Mouse (Mus musculus) limb, embryonic 15.5 days (tissue): Measurements from ENCODE around the gene Tnks2. TPM values are rescaled to one million over a fixed set of nuclear protein-coding genes. Genes with fewer than 3 reads are reported as not detected.
A peak's percentile ranks its signal among the peaks of the same experiment; 100 is the strongest.
"Not testable (repeated sequence)": the region's sequence is repeated elsewhere in the genome, so short reads cannot be mapped to it uniquely, and the experiment has no call there.

ENCODE experiments used
- ATAC-seq: fragments of 200-750 bp; cut with Nextera tagmentation; 2 replicates; pipeline ENCODE4 v1.8.0; 2017; ENCODE audit warnings: low read depth, moderate TSS enrichment; ENCODE audit not compliant: insufficient number of reproducible peaks, low FRiP score, low TSS enrichment
- H3K27ac ChIP-seq: fragments of 300-500 bp; sonication (generic); 2 replicates; pipeline ENCODE4 v1.5.1; 2015; ENCODE audit warnings: moderate library complexity, mild to moderate bottlenecking, inconsistent platforms
- H3K27me3 ChIP-seq: fragments of 300-500 bp; sonication (generic); 2 replicates; pipeline ENCODE4 v1.6.1; 2015; ENCODE audit warnings: inconsistent platforms
- H3K36me3 ChIP-seq: fragments of 300-500 bp; sonication (generic); 2 replicates; pipeline ENCODE4 v1.6.1; 2015; ENCODE audit warnings: inconsistent platforms
- H3K4me1 ChIP-seq: fragments of 300-500 bp; sonication (generic); 2 replicates; pipeline ENCODE4 v1.6.1; 2015; ENCODE audit warnings: inconsistent platforms
- H3K4me2 ChIP-seq: fragments of 300-500 bp; sonication (generic); 2 replicates; pipeline ENCODE4 v1.6.1; 2015; ENCODE audit warnings: mild to moderate bottlenecking, inconsistent platforms
- H3K4me3 ChIP-seq: fragments of 300-500 bp; sonication (generic); 2 replicates; pipeline ENCODE4 v1.5.1; 2015; ENCODE audit warnings: mild to moderate bottlenecking, inconsistent platforms
- H3K9ac ChIP-seq: fragments of 300-500 bp; sonication (generic); 2 replicates; pipeline ENCODE4 v1.6.1; 2015; ENCODE audit warnings: inconsistent platforms
- H3K9me3 ChIP-seq: fragments of 300-500 bp; sonication (generic); 2 replicates; pipeline ENCODE4 v1.6.1; 2016; ENCODE audit warnings: inconsistent platforms
- WGBS: fragments of 180-500 bp; shearing (Covaris S2); methylation state at CpG from one replicate; pipeline ENCODE4 v1.1.7; 2015; 5-methylcytosine and 5-hydroxymethylcytosine counted together
- polyA plus RNA-seq: library from polyadenylated mRNA; unstranded; fragments of >200 nt; fragmentation: Nextera tagmentation; extraction: Ambion mirVana; gene quantifications from 2 replicates; pipeline ENCODE4 v1.2.1, GENCODE M21; 2015

Tnks2 gene
- polyA plus RNA-seq, 1 experiment from 2014 or later, result 45.7 TPM

GRCm38 (mm10) chr19:36808426-36809105 lies 25.5 kb upstream of the Tnks2 start:
- no peaks in the 10 kb centered on the region for H3K27me3 ChIP-seq
- H3K4me2 ChIP-seq, result no peak overlapping the region
- ATAC-seq, result no peak
- H3K36me3 ChIP-seq, result no peaks in the 10 kb centered on the region
- no peak overlapping the region for H3K9ac ChIP-seq
- no peaks in the 10 kb centered on the region for H3K9me3 ChIP-seq
- no peak overlapping the region for H3K27ac ChIP-seq
- no peak overlapping the region for H3K4me3 ChIP-seq
- no peaks in the 10 kb centered on the region for H3K4me1 ChIP-seq
- WGBS, result 51% methylated on average over 21 of the region's 21 CpGs

DNA sequence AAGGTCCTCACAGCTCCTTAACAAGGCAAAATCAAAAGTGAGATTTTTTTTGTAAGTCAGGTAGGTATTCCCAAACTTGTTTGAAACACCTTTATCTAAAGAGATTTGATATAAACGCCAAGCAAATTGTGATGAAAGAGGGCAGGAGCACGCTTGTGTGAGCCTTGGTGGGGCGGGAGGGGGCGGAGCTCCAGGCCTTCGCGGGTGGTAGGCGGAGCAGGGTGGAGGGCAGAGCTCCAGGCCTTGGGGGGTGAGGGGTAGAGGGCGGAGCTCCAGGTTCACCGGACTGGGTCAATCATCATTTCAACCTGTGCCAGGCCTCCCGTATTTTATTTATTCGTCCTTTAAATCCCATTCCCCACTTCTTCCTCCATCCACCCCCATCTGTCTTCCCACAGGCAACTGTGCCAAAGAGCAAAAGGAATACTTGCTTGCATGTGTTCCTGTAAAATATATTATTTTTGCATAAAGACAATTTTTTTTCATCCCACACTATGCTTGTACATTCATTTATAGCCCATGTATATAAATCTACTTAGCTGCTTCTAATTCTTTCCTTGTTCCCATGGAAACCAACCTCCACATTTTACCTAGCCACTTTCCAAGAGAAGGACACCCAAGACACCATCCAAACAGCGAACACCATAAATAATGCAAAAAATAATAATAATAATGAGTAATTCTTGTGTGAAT lies 24.4 kb upstream of the Tnks2 start:
- WGBS, result 35% methylated on average over 12 of the region's 12 CpGs
- H3K27ac ChIP-seq, result no peak overlapping the region
- no peaks in the 10 kb centered on the region for H3K27me3 ChIP-seq
- H3K36me3 ChIP-seq, result no peaks in the 10 kb centered on the region
- H3K9ac ChIP-seq, result no peak overlapping the region
- H3K4me2 ChIP-seq, result no peak overlapping the region
- no peaks in the 10 kb centered on the region for H3K9me3 ChIP-seq
- H3K4me3 ChIP-seq, result no peak overlapping the region
- H3K4me1 ChIP-seq, result no peaks in the 10 kb centered on the region
- ATAC-seq, result no peak

DNA sequence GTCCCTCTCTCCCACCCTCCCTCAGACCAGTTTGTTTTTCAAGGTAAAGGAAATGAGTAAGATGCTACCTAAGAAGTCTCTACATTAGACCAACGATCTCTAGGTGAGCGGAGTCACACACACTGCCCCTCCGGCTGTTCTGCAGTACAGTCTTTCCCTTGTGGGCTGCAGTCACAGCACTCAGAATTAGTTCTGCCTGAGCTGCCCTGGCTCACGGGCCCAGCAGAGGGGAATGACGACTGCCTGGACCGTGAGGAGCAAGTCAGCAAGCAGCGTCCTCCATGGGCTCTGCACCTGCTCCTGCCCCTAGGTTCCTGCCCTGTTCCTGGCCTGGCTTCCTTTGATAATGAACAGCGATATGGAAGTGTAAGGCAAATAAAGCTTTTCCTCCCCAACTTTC lies 22.0 kb upstream of the Tnks2 start:
- no peak overlapping the region for H3K4me3 ChIP-seq
- WGBS, result 56% methylated on average over 8 of the region's 8 CpGs
- H3K27ac ChIP-seq, result no peak overlapping the region
- no peaks in the 10 kb centered on the region for H3K27me3 ChIP-seq
- H3K36me3 ChIP-seq, result no peaks in the 10 kb centered on the region
- no peak for ATAC-seq
- no peak overlapping the region for H3K9ac ChIP-seq
- no peaks in the 10 kb centered on the region for H3K9me3 ChIP-seq
- H3K4me1 ChIP-seq, result peaks cover 10% of the 10 kb centered on the region
- H3K4me2 ChIP-seq, result no peak overlapping the region

DNA sequence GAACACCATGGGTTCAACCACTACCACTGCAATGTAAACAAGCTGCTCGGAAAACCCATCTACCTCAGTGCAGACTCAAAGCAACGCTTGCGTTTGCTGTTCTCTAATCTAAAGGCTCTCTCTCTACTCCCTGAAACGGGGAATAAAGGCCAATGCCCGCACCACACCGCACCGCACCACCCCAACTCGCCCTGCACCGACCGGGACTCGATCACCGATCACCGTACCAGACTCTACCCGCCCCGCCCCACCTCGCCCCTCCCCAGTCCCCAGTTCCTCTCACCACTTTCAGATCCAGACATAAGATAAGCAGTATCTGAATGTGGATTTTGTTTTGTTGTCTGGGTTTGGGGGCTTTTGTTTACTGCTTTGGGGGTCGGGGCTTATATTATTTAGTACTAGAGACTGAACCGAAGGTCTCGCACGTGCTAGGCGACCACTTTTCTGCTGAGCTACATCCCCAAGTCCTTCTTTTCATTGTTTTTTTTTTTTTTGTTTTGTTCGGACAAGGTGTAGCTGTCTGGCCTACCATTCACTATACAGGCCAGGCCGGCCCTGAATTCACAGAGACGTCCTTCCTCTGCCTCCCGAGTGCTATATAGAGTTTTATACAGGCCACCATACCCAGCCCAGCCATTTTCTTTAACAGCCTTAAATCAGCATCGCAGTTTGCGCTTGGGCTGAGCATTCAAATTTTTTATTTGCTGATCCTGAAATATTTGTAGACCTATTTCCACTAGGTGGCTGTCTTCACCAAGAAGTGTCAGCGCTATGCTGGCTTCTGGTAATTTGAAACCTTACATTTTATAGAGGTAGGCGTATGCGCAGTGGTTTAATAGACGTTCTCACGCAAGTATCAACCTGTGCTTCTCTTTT lies 18.4 kb upstream of the Tnks2 start:
- ATAC-seq, result peak; percentile 76
- no peaks in the 10 kb centered on the region for H3K27me3 ChIP-seq
- H3K4me3 ChIP-seq, result peak overlapping the region; percentile 29
- no peak overlapping the region for H3K27ac ChIP-seq
- H3K36me3 ChIP-seq, result no peaks in the 10 kb centered on the region
- peaks cover 19% of the 10 kb centered on the region for H3K4me1 ChIP-seq
- no peaks in the 10 kb centered on the region for H3K9me3 ChIP-seq
- H3K4me2 ChIP-seq, result peak overlapping the region; percentile 41
- H3K9ac ChIP-seq, result no peak overlapping the region
- 12% methylated on average over 32 of the region's 32 CpGs for WGBS

- H3K27me3 ChIP-seq, result no peaks in the 10 kb centered on the region
- WGBS, result 10% methylated on average over 22 of the region's 22 CpGs
- peak; percentile 32; the same call in 1 of the 2 replicates for ATAC-seq
- peak overlapping the region; percentile 63 for H3K4me2 ChIP-seq
- no peaks in the 10 kb centered on the region for H3K9me3 ChIP-seq
- H3K36me3 ChIP-seq, result no peaks in the 10 kb centered on the region
- H3K9ac ChIP-seq, result peak overlapping the region; percentile 14
- H3K27ac ChIP-seq, result no peak overlapping the region
- H3K4me1 ChIP-seq, result peaks cover 19% of the 10 kb centered on the region
- peak overlapping the region; percentile 39 for H3K4me3 ChIP-seq
These were observed 15.7 kb upstream of the Tnks2 start for GRCm38 (mm10) chr19:36818141-36818885.

- Histone ChIP-seq H3K36me3 (no peaks in the 10 kb centered on the region), H3K27ac (no peak overlapping the region), H3K27me3 (no peaks in the 10 kb centered on the region), H3K9ac (no peak overlapping the region), H3K4me2 (no peak overlapping the region), H3K4me1 (peaks cover 19% of the 10 kb centered on the region), H3K9me3 (no peaks in the 10 kb centered on the region), H3K4me3 (no peak overlapping the region)
- WGBS, result 54% methylated on average over 6 of the region's 6 CpGs
- no peak for ATAC-seq
These were observed 14.8 kb upstream of the Tnks2 start for GRCm38 (mm10) chr19:36819199-36819598.

DNA sequence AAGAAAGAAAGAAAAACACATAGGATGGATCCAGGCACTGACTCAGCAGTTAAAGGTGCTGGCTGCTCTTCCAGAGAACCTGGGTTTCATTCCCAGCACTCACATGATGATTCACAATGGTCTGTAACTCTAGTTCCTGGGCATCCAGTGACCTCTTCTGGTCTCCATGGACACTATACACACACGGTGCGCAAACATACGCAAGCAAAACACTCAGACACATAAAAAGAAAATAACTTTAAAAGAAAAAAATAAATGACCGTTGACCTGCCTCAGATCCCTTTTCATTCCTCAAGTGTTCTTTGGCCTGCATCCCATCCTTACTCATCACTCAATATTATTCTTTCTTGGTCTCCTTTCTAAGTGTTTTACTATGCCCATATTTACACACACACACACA lies 13.6 kb upstream of the Tnks2 start:
- H3K9me3 ChIP-seq, result no peaks in the 10 kb centered on the region
- ATAC-seq, result no peak
- WGBS, result 83% methylated on average over 4 of the region's 4 CpGs

GRCm38 (mm10) chr19:36821301-36821700 lies 12.7 kb upstream of the Tnks2 start:
- H3K4me2 ChIP-seq, H3K36me3 ChIP-seq, H3K4me3 ChIP-seq, ATAC-seq, H3K27me3 ChIP-seq, H3K27ac ChIP-seq, H3K9ac ChIP-seq, H3K9me3 ChIP-seq: not testable (repeated sequence)
- peaks cover 12% of the 10 kb centered on the region; the same call in 1 of the 2 replicates for H3K4me1 ChIP-seq
- WGBS, result 68% methylated on average over 6 of the region's 6 CpGs

More for the DNA sequence above, 13.6 kb upstream of the Tnks2 start:
- no peak overlapping the region for H3K27ac ChIP-seq
- H3K4me3 ChIP-seq, result no peak overlapping the region
- no peaks in the 10 kb centered on the region for H3K36me3 ChIP-seq
- H3K9ac ChIP-seq, result no peak overlapping the region
- no peak overlapping the region for H3K4me2 ChIP-seq
- peaks cover 16% of the 10 kb centered on the region for H3K4me1 ChIP-seq
- no peaks in the 10 kb centered on the region for H3K27me3 ChIP-seq

GRCm38 (mm10) chr19:36822701-36823100 lies 11.3 kb upstream of the Tnks2 start:
- no peaks in the 10 kb centered on the region for H3K9me3 ChIP-seq
- H3K27ac ChIP-seq, result no peak overlapping the region
- H3K4me3 ChIP-seq, result no peak overlapping the region
- H3K4me1 ChIP-seq, result peaks cover 10% of the 10 kb centered on the region; the same call in 1 of the 2 replicates
- no peak overlapping the region for H3K4me2 ChIP-seq
- no peak overlapping the region for H3K9ac ChIP-seq
- WGBS, result 89% methylated on average over 4 of the region's 4 CpGs
- ATAC-seq, result no peak
- no peaks in the 10 kb centered on the region for H3K27me3 ChIP-seq
- H3K36me3 ChIP-seq, result no peaks in the 10 kb centered on the region

DNA sequence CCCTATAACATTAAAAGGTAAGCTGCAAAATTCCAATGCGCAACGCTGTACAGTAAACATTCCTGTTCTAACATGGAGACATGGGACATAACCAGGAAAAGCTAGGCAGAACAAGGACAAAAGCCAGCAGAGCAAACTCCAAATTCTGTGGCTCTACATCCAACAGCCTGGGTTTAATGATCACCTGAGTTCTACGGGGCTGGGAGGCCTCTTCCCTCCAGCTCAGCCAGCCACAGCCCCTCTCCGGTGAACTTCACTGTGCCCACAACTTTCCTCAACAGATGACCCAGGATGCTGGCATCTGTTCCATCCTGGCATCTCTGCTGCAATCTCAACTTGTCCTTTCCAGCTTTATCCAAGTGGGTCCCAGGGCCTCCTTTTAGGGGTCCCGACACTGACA lies 6.4 kb upstream of the Tnks2 start:
- Histone ChIP-seq H3K27me3 (no peaks in the 10 kb centered on the region), H3K9ac (no peak overlapping the region), H3K36me3 (no peaks in the 10 kb centered on the region), H3K9me3 (no peaks in the 10 kb centered on the region), H3K4me2 (no peak overlapping the region), H3K27ac (no peak overlapping the region), H3K4me3 (no peak overlapping the region), H3K4me1 (no peaks in the 10 kb centered on the region)
- ATAC-seq, result no peak
- 89% methylated on average over 5 of the region's 5 CpGs for WGBS

DNA sequence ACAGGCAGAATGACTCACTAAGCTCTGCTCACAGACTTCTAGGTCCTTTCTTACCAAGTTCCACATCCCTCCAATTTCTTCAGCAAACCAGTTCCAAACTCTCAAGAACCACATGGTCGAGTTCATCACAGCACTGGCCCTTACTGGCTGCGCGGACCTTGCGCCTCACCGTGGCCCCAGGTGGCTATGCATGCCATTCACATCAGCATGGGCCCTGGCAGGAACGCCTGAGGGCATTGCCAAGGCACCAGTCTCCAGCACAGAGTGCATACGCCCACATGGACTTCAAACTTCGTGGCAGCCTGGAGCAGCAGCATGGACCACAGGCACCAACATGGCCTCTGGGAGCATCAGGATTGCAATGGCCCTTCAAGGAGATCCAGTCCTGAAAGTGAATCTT lies 5.7 kb upstream of the Tnks2 start:
- WGBS, result 65% methylated on average over 8 of the region's 8 CpGs
- no peak overlapping the region for H3K9ac ChIP-seq
- ATAC-seq, result no peak
- no peaks in the 10 kb centered on the region for H3K27me3 ChIP-seq
- peaks cover 5% of the 10 kb centered on the region for H3K4me1 ChIP-seq
- H3K36me3 ChIP-seq, result no peaks in the 10 kb centered on the region
- H3K4me2 ChIP-seq, result no peak overlapping the region
- H3K4me3 ChIP-seq, result no peak overlapping the region
- H3K27ac ChIP-seq, result no peak overlapping the region
- no peaks in the 10 kb centered on the region for H3K9me3 ChIP-seq
